Mouse (Mus musculus) thymus, postnatal 36 days (tissue): ENCODE data around the gene Wfdc1.
A peak's percentile ranks its signal among the peaks of the same experiment; 100 is the strongest.

ENCODE experiments used
- DNase-seq, 2 experiments: peaks; one replicate each; pipeline ENCODE4 v3.0.0; 2022; ENCODE audit warnings: mixed read lengths in 2 of 2

The Wfdc1 gene

DNA sequence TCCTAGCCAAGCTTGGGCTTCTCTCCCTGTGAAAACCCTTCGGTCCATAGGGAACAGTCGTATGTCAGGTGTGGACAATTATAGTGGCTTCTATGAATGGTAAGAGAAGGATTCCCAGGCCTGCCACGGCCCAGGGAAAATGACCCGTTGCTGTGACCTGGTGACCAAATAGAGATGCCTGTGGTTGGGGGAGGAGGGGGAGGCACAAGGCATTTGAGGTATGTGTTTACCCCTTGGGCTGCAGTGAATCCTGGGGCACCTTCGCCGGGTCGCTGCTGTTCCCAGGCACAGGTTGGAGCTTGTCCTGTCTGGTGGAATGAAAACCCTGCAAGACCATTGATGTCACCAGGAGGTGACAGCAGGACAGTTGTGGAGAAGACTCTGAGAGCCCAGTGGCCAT lies 28.5 kb downstream of the Wfdc1 start:
- DNase-seq: no peak

DNA sequence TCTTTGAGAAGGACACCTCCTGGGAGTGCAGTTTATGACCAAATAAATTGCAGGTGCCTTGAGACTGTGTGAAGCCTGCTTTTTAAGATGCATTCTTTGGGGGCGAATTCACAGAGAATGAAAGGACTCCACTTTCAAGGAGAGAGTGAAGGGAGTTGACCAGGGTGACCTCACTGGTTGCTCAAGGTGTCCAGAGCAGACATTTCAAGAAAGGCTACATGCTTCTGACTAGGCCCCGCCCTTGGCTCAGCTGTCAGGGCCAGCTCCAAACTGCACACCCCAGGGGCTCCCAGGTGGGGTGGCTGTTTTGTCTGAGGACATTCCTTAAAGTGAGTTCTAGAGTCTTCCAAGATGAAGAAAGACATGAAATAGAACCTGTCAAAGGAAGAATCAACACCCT lies 31.0 kb downstream of the Wfdc1 start:
- DNase-seq: no peak

DNA sequence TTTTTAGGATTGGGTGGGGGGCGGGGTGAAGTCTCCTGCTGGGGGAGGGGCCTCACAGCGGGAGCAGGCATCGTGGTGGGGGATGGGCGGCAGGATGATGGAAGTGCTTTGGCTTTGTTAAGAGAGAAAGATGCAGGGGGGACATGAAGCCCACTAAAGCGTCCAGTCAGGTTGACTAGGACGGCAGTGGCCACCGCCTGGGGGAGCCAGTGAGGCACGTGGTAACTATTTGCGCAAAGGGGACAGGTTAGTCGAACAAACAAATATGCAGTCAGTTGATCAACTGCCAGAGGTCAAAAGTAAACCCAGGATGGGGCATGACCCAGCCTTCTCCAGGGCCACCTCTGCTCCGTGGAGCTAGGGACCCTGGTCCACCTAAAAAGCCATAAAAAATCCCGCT lies 32.8 kb downstream of the Wfdc1 start:
- peak; percentile 56 to 67 for DNase-seq

DNA sequence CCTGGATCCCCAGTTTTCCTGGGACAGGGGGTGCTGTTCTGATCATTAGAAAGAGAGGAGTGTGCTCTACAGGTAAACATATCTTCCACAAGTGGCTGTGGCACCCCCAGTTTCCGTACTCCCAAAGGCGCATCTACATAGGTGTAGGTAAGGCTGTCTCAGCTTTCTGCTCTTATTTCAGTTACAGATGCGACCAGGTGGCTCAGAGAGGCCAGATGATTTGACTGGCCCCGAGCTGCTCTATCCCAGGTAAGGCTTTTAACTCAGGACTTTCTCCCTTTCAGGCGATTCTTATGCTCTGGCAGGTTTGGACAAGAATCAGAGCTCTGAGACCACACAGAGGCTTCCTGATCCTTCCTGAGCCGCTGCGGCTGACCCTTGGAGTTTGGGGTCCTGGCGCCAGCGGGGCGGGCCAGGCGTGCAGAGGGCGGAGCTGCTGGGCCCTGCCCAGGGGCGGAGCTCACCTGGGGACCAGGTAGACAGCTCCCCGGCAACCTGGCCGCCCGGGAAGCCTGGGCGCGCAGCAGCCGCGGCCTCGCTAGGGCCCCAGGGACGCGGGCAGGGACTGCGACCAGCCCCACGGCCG lies 33.5 kb downstream of the Wfdc1 start, which contains the start of gene Atp2c2:
Gene Atp2c2, plus strand, starts transcription at position 461 of the 586 bp plus-strand sequence.
- DNase-seq: no peak

DNA sequence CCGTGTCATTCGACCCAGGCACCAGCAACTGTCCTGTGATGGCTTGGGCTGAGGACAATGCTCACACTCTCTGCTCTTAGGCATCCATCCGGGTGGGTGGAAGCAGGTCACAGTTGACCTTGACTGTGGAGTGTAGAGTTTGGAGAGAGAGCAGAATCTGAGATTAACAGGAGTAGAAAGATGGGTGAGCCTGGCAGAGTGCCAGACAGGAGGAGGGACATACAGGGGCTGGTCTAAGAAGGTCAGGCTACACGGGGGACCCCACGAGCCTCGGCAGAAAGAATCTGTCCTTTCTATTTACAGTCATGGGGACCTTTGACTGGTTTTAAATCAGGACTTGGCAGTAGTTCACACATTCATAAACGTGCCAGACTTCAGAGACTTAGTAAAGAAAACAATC lies 36.8 kb downstream of the Wfdc1 start:
- DNase-seq: no peak

DNA sequence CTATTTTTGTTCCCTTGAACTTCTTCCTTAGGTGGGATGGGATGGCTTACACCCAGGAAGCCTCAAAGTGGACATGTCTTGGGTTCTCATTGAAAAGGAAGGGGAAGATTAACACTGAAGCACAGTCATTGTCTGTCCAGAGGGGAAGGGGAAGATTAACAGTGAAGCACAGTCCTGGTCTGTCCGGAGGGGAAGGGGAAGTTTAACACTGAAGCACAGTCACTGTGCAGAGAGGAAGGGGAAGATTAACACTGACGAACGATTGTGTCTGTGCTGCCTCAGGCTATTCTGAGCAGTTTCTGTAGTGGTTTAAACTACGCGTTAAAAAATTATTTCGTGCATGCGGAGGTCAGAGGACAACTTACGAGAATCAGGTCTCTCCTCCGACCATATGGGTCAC lies 41.0 kb downstream of the Wfdc1 start:
- no peak for DNase-seq

DNA sequence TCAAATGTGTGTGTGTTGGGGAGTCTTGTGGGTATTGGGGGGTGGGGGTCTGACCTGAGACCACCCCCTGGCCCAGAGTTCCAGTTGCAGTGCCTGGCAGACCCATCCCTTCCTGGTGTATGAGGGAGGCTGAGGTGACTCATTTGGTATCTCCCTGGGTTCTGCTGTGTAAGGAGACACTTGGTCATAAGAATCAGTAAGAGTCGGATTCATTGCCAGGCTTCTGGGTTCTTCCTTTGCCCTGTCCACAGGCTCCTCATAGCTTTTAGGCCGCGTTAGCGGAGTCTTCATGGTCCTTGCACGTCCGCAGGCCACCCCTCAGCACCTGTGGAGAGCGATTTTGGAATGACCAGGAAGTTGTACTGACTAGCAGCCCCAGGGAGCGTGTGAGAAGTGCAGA lies 42.3 kb downstream of the Wfdc1 start:
- no peak for DNase-seq

DNA sequence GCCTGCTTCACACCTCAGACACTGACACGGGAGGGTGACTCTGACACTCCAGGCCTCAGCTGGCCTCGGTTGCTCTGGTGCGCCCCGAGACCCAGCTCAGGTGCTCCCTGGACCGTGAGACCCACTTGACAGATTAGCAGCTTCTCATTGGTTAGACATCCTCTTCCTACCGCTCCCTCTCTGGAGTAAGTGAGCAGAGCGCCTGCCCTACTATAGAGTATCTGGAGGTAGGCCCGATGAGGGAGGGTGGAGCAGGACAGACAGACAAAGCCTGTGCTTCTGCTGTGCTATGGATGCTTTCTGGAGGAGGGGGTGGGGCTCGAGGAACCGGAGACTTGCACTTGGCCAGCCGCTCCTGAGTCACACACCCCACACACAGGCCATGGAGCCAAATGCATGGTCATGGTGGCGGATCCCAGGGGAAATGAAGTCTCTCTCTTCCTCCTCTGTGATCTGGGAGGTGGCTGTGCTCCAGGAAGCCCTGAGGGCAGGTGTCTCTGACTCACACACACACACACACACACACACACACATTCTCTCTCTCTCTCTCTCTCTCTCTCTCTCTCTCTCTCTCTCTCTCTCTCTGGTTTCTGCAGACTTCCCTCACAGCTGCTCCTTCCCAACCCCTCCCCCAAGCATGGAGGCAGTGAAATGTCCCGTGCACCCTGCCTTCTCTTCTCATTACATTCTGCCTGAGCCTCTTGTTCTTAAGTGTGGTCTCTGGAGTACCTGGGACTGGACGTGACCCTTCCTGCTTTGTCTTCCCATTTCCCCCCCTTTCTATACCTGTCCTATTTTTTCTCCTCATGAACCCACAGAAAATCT lies 42.9 kb downstream of the Wfdc1 start:
- DNase-seq: no peak

DNA sequence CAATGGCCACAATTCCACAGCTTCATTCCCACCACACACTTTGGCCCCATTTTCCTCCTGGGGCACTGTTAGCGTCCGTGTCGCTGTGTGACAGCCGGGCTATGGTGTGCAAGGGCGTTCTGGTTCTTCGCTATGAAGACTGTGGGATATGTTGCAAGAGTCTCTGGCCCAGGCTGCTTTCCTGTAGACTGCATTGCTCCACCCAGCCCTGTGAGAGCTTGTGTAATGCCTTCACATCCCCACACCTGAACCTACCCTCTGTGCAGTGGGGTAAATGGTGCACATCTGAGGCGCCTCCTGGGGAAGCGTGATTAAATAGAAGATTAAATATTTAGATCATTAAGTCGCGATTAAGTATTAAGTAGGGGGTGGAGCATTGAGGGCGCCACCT lies 43.5 kb downstream of the Wfdc1 start:
- DNase-seq: no peak

DNA sequence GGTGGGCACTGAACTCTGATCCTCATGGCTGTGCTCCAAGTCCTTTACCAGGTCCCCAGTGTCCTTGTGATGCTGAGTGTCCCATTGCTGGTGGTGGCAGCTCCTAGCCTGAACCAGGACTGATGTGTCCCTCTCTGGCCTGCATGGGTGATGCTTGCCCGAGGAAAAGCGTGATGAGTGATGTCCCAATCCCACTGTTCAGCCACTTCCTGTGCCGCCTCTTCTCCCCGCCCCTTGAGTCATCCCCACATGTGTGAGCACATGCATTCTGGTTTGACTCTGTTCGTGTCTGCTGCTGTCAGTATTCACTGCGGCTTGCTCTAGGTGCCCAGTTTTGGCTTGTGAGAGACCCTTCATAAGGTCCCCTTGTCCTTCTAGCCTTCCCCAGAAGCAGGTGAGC lies 46.1 kb downstream of the Wfdc1 start:
- DNase-seq: no peak

DNA sequence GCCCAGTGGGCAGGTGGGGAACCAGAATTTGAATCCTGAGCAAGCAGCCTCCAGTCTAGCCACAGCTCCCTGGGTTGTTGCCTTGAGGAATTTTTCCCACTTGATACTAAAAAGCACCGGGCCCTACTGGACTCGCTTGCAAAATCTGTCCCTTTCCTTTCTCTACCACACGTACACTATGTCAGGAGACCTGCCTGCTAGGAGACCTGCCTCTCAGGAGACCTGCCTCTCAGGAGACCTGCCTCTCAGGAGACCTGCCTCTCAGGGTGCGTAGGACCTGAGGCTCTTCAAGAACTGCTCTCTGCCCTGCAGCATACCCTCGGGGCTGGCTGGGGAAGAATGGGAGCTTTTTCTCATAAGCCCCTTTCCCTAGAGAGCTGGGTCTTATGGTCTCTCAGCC lies 47.3 kb downstream of the Wfdc1 start:
- DNase-seq: no peak

DNA sequence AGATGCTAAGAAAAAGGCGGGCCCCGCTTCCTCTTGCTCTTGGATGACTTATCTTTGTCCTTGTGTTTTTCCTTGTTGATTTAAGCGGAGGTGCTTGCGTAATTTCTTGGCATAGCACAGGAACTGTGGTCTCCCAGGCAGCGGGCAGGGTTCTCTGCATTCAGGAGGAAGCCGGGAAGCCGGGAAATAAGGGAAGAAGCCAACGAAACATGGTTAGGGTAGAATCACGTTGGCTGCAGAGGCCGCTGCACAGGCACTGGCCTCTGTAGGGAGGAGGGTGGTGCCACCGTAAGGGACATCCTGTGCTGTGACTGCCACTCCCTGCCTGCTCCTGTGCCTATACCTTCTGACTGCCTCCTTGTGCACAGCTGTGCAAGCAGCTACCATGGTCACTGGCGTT lies 49.1 kb downstream of the Wfdc1 start:
- no peak for DNase-seq

DNA sequence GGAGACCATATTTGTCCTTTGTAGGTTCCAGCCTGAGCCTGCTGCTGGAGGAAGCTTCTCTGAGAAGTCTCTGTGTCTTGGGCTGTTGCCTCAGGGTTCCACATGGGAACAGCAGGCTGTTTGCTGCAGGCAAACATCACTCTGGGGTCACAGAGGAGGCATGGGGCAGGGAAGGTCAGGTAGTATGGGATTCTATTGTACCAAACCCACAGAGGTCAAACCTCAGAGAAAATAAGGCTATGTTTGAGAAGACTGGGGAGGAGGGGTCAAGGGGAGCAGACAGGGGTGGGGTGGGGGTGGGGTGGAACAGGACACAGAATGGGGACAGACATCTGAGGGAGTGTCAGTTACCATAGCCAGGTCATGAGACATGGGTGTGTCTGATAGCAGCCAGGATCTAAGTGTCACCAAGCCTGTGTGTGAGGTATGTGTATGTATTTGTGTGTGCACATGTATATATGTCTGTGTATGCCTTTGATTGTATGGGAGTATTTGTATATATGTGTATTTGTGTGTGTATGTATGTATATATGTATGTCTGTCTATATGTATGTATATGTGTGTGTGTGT lies 50.6 kb downstream of the Wfdc1 start:
- no peak for DNase-seq

DNA sequence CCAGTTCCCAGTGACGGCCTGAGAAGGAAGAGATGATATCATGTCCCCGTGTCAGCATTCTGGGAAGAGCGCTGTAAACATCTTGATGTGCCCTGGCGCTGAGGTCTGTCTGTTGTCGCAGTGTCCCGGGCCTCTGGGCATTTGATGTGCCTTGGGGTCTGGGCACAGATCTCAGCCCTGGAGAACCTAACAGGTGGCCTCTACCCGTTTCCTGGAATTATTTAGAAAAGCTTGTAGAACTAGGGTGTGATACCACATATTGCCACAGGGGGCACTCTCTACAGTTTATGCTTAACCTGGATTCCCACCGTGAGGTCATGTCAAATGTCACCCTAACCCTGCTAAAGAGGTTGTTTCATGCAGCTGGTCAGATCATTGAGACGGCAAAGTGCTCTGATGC lies 51.6 kb downstream of the Wfdc1 start:
- DNase-seq: peak in 1 of 2 experiments; percentile 22

DNA sequence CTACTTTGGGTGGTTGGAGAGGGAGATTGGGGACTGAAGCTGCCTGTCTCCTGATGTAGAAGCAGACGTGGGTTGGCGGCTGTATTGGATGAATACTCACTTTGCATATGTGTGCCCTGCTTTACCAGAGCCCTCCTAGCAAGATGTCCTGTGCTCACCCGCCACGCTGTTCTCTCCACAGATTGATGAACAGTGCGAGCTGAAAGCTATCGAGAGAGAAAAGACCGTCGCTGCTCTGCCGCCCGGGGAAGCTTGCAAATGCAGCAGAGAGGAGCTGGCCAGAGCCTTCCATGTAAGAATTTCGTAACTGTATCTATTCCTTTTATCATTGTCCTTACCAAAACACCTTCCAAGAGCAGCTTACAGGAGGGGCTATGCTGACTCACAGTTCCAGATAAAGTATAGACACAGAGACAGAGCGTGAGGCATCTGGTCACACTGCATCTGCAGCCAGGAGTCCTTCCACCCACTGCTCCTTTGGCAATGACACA lies 52.9 kb downstream of the Wfdc1 start:
- DNase-seq: no peak

DNA sequence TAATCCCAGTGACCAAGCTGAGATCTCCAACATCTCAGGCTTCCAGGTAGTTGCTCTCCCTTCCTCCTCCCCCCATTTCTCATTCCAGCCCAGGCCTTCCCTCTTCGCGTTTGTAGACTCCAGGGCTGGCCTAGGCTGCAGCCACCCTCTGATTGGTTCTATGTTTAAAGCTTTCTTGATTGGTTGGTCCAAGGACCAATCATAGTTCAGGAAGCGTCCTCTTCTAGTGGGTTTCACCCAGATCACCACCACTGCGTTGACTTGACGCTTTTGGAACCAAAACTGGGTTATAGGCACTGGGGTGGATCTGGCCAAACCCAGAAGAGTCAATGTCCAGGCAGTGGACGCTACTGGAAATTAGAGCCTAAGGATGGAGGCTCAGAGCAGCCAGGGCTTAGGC lies 56.2 kb downstream of the Wfdc1 start:
- DNase-seq: no peak

DNA sequence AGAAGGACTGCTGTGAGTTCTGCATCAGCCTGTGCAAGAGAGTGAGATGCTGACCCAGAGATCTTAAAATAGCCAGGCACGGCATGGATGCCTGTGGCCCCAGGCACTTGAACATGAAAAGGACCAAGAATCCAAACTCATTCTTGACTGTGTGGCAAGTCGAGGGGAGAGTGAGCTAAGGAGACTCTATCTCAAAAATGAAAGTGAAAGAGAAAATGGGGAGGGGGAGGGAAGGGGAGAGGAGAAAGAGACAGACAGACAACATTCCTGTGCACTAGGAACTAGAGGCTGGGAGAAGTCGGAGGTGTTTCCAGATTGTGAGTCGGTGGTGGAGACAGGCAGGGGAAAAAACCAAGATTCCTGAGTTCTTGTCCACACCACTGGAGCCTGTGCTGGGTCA lies 57.5 kb downstream of the Wfdc1 start:
- no peak for DNase-seq

DNA sequence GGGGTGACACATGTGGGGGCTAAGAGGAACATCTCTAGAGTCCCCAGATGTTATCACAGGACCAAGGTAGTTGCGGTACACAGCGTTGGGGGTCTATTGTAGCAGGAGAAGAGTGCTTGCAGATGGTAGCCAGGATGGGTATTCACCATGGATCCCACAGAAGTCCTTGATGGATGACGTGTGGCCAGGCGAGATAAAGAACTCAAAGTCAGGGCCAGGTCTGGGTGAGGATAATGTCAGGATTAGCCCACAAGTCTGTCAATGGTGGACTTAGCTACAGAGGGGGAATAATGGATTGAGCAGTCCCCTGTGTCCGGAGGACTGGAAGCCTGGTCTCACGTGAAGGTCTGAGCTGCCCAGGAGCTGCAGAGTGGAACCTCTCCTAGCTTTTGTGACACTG lies 58.4 kb downstream of the Wfdc1 start:
- no peak for DNase-seq

DNA sequence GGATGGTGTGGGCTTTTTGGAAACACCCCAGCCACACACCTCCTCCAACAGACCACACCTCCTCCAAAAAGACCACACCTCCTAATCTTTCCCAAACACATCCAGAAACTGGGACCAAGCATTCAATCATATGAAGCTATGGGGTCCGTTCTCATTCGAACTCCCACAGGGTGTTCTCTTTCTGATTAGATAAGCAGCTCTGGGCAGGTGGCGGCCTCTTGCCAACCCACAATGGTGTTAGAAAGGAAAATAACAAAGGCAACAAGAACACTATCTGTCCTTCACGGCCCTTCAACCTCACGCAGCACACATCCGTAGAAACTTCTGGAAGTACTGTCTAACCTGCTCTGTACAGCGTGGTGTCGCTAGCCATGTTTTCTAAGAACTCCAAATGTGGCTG lies 60.9 kb downstream of the Wfdc1 start:
- no peak for DNase-seq

DNA sequence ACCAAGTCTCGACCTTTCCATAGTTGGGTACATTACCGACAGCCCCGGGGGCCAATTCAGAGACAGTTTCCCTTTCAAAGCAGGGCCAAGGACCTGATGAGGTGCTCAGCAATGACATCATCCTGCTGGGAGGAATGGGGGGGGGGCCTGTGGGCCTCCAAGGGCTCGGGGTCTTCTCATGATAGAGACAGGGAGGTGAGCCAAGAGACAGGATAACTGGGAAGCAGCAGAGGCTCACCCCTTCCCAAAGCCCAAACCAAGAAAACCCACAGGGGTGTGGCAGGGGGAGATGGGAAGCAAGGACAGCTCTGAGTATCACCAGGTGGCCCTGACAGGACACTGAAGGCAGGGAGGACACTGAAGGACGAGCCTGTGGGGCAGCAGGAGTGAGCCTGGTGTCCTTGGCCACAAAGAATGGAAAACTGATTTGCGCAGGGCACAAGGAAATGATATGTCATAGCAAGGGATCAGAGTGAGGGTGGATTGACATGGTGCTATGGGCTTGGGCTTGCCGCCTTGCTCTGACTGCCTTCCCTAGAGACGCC lies 62.3 kb downstream of the Wfdc1 start:
- DNase-seq: no peak

DNA sequence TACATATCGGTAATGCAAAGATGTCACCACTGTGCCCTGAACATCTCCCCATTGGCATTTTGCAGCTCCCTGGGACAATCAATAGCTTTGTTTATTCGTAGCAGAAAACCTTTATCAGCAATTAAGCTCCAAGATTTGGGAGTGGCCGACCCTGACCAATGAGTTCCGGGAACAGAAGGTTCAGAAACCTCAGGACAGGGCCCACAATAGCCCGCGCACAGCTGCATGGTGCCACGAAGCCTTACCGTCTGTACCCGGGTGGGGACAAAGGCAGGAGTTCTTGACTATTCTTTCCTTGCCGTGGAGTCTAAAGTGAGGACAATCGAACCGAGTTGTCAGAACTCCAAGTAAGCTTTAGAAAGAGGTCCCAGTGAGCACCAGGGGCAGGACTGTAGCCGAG lies 65.9 kb downstream of the Wfdc1 start:
- DNase-seq: no peak

DNA sequence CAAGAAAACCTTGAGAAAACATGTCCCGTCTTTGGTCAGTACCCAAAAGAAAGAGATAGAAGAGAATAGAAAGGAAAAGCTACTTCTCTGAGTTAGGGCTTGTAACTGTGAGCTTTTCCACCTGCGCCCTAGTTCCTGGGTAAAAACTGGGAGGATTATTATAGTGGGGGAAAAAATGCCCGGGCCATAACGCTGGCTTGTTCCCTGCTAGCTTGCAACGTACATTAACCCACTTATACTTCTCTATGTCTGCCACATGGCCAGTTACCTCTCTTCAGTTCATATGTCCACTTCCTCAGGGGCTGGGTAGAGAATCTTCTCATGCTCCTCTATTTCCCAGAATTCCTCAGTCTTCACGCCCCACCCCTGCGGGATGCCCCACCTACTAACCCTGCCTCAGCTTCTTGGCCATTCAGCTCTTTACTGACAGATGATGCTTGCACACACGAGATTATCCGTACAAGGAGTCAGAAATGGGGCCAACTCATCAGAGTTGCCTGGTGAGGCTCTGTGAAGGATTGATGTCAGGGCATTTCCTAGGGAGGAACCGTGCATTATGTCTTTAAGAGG lies 70.3 kb downstream of the Wfdc1 start:
- no peak for DNase-seq

DNA sequence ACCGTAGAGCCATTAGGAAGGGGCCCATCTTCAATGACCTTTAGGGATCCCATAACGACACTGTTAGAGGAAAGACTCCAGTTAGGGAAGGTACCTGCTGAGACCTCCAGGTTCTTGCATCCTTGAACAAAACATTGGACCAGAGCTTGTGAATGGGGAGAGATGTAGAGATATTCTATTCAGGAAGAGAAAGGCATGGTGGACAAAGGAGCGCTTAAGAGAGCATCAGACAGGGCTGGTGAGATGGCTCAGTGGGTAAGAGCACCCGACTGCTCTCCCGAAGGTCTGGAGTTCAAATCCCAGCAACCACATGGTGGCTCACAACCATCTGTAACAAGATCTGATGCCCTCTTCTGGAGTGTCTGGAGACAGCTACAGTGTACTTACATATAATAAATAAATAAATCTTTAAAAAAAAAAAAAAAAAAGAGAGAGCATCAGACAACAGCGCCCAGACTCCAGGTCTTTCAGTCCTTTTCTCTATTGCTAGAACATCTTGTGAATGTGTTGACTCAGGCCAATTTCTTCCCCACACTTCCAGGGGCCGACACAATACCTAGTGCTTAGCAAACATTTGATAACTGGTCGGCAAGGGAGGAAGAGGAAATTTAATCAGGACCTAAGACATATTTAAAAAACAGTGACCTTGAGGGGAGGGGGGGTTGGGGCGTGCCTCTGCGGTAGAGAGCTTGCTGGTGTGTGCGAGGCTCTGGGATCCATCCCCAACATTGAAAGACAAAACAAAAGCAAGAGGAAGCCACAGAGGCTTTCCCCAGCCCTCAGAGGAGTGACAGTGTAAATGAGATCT lies 71.1 kb downstream of the Wfdc1 start:
- no peak for DNase-seq
